Mouse (Mus musculus) CH12.LX (cell line): ENCODE measurements around the gene Ephb3. TPM values are rescaled to one million over a fixed set of nuclear protein-coding genes. Genes with fewer than 3 reads are reported as not detected.

Experiments
- DNase-seq: peaks from one replicate; pipeline ENCODE4 v3.0.0-alpha.2; 2013; ENCODE audit errors: extremely low read depth
- H3K27ac ChIP-seq: 2 replicates; pipeline ENCODE4 v1.5.1; 2012; ENCODE audit warnings: low read depth, mild to moderate bottlenecking, control low read depth, moderate library complexity; ENCODE audit not compliant: insufficient read depth
- H3K27me3 ChIP-seq: replicated peaks from 2 replicates; pipeline ENCODE3; 2012; ENCODE audit warnings: inconsistent platforms
- H3K36me3 ChIP-seq, 2 experiments: replicated peaks in 1 of 2; 2 replicates each; pipeline versions ENCODE3 to v1.6.1; 2012; ENCODE audit warnings: inconsistent platforms in 1 of 2, low read length in 1 of 2, mild to moderate bottlenecking in 1 of 2, mixed read lengths in 1 of 2, moderate library complexity in 1 of 2; ENCODE audit not compliant: control insufficient read depth in 1 of 2, insufficient read depth in 1 of 2
- H3K4me1 ChIP-seq, 2 experiments: 2 replicates each; pipeline ENCODE4 v1.6.1; 2012; ENCODE audit warnings: inconsistent platforms in 1 of 2, moderate library complexity in 1 of 2; ENCODE audit not compliant: insufficient read depth in 2 of 2, control insufficient read depth in 1 of 2
- H3K4me2 ChIP-seq: 2 replicates; pipeline ENCODE4 v1.6.1; 2012; ENCODE audit warnings: low read depth, mild to moderate bottlenecking, control low read depth; ENCODE audit not compliant: poor library complexity, insufficient read depth, severe bottlenecking
- H3K4me3 ChIP-seq, 3 experiments: fragments of 150-350 bp in 1 of 3; sonication (generic) in 1 of 3; replicated peaks in 1 of 3; 2 replicates each; pipeline versions ENCODE3 to v1.5.1; 2011 to 2012; ENCODE audit warnings: low read depth in 2 of 3, low read length in 2 of 3, mild to moderate bottlenecking in 2 of 3, moderate library complexity in 2 of 3, control low read depth in 1 of 3, improper control_type of control experiment in 1 of 3, inconsistent platforms in 1 of 3, mixed read lengths in 1 of 3; ENCODE audit not compliant: poor library complexity in 1 of 3
- H3K79me2 ChIP-seq: replicated peaks from 2 replicates; pipeline ENCODE4 v1.6.1; 2012; ENCODE audit warnings: mild to moderate bottlenecking, moderate library complexity; ENCODE audit not compliant: control insufficient read depth, poor library complexity, insufficient read depth, severe bottlenecking; ENCODE audit errors: extremely low read depth
- H3K9ac ChIP-seq: 2 replicates; pipeline ENCODE4 v1.6.1; 2012; ENCODE audit warnings: low read depth, mild to moderate bottlenecking, control low read depth, moderate library complexity; ENCODE audit not compliant: insufficient read depth
- H3K9me3 ChIP-seq: replicated peaks from 2 replicates; pipeline ENCODE3; 2012; ENCODE audit warnings: low read length, inconsistent platforms, mixed read lengths
- BHLHE40 ChIP-seq: IDR thresholded peaks from 2 replicates; pipeline ENCODE4 v1.6.1; 2011; ENCODE audit warnings: mild to moderate bottlenecking, low read depth, low read length, improper control_type of control experiment
- CHD1 ChIP-seq: IDR thresholded peaks from 2 replicates; pipeline ENCODE4 v1.6.1; 2012; ENCODE audit warnings: low read depth, low read length, improper control_type of control experiment, inconsistent platforms
- CTCF ChIP-seq, 2 experiments: IDR thresholded peaks in 1 of 2; conservative IDR thresholded peaks in 1 of 2; 2 replicates each; pipeline ENCODE4 v1.5.1; 2011 to 2012; ENCODE audit warnings: low read depth in 2 of 2, low read length in 2 of 2, improper control_type of control experiment in 1 of 2, inconsistent platforms in 1 of 2, mild to moderate bottlenecking in 1 of 2, moderate library complexity in 1 of 2
- E2F4 ChIP-seq: IDR thresholded peaks from 2 replicates; pipeline ENCODE4 v1.6.1; 2011; ENCODE audit warnings: low read depth, low read length, improper control_type of control experiment; ENCODE audit not compliant: insufficient replicate concordance
- ELF1 ChIP-seq: IDR thresholded peaks from 2 replicates; pipeline ENCODE4 v1.6.1; 2014; ENCODE audit warnings: low read depth, mild to moderate bottlenecking, inconsistent platforms, low read length, improper control_type of control experiment
- EP300 ChIP-seq: IDR thresholded peaks from 2 replicates; pipeline ENCODE4 v1.6.1; 2011; ENCODE audit warnings: low read length, improper control_type of control experiment
- ETS1 ChIP-seq: conservative IDR thresholded peaks from 2 replicates; pipeline ENCODE4 v1.6.1; 2012; ENCODE audit warnings: low read depth, mild to moderate bottlenecking, inconsistent platforms, low read length, improper control_type of control experiment, moderate library complexity
- JUN ChIP-seq: IDR thresholded peaks from 2 replicates; pipeline ENCODE4 v1.6.1; 2011; ENCODE audit warnings: low read depth, mild to moderate bottlenecking, low read length, improper control_type of control experiment, moderate library complexity; ENCODE audit not compliant: insufficient read depth
- MEF2A ChIP-seq: IDR thresholded peaks from 2 replicates; pipeline ENCODE4 v1.6.1; 2014; ENCODE audit warnings: low read depth, mild to moderate bottlenecking, inconsistent platforms, low read length, improper control_type of control experiment, borderline replicate concordance
- NRF1 ChIP-seq: IDR thresholded peaks from 2 replicates; pipeline ENCODE4 v1.6.1; 2014; ENCODE audit warnings: low read depth, mild to moderate bottlenecking, inconsistent platforms, low read length, improper control_type of control experiment, moderate library complexity
- POLR2AphosphoS2 ChIP-seq: IDR thresholded peaks from 2 replicates; pipeline ENCODE4 v1.6.1; 2011; ENCODE audit warnings: low read depth, low read length, improper control_type of control experiment
- RAD21 ChIP-seq: IDR thresholded peaks from 2 replicates; pipeline ENCODE4 v1.6.1; 2011; ENCODE audit warnings: low read depth, mild to moderate bottlenecking, low read length, improper control_type of control experiment, moderate library complexity
- SIN3A ChIP-seq: IDR thresholded peaks from 2 replicates; pipeline ENCODE4 v1.6.1; 2012; ENCODE audit warnings: low read length, improper control_type of control experiment, inconsistent platforms
- SMC3 ChIP-seq: IDR thresholded peaks from 2 replicates; pipeline ENCODE4 v1.6.1; 2011; ENCODE audit warnings: low read depth, low read length, improper control_type of control experiment
- TBP ChIP-seq: conservative IDR thresholded peaks from 2 replicates; pipeline ENCODE4 v1.6.1; 2011; ENCODE audit warnings: low read depth, low read length, improper control_type of control experiment
- TCF12 ChIP-seq: IDR thresholded peaks from 2 replicates; pipeline ENCODE4 v1.6.1; 2014; ENCODE audit warnings: low read depth, mild to moderate bottlenecking, inconsistent platforms, low read length, improper control_type of control experiment
- UBTF ChIP-seq: IDR thresholded peaks from 2 replicates; pipeline ENCODE4 v1.6.1; 2012; ENCODE audit warnings: low read depth, mild to moderate bottlenecking, inconsistent platforms, low read length, improper control_type of control experiment, moderate library complexity
- USF1 ChIP-seq: IDR thresholded peaks from 2 replicates; pipeline ENCODE4 v1.6.1; 2014; ENCODE audit warnings: low read depth, mild to moderate bottlenecking, inconsistent platforms, low read length, improper control_type of control experiment
- ZKSCAN1 ChIP-seq: IDR thresholded peaks from 2 replicates; pipeline ENCODE4 v1.6.1; 2012; ENCODE audit warnings: low read depth, inconsistent platforms, low read length, improper control_type of control experiment, borderline replicate concordance
- ZMIZ1 ChIP-seq: IDR thresholded peaks from 2 replicates; pipeline ENCODE4 v1.6.1; 2012; ENCODE audit warnings: low read depth, mild to moderate bottlenecking, inconsistent platforms, low read length, improper control_type of control experiment
- ZNF384 ChIP-seq: IDR thresholded peaks from 2 replicates; pipeline ENCODE4 v1.6.1; 2012; ENCODE audit warnings: low read depth, low read length, improper control_type of control experiment, inconsistent platforms
- dilution Hi-C: fragments of 300-500 bp; cut with MboI; formaldehyde crosslinking; loops from 2 replicates; pipeline ENCODE4 v1.14.3; 2020; ENCODE audit warnings: low sequenced_read_pairs; ENCODE audit not compliant: extremely low pct_unique_long_range_greater_than_20kb, extremely low pct_ligation_motif_present
- in situ Hi-C: fragments of 300-500 bp; cut with MboI; formaldehyde crosslinking; loops from 3 replicates; pipeline ENCODE4 v1.14.3; 2019; ENCODE audit warnings: low sequenced_read_pairs, low pct_ligation_motif_present, low pct_unique_long_range_greater_than_20kb, mixed read lengths
- polyA plus RNA-seq: library from polyadenylated mRNA; unstranded; fragments of >175 nt; gene quantifications from 2 replicates; pipeline ENCODE4 v1.2.1, GENCODE M21; 2012; ENCODE audit warnings: low read depth; ENCODE audit not compliant: insufficient read length
- total RNA-seq, 2 experiments: library from RNA; depleted of rRNA; stranded (reverse); fragments of 300-350 nt in 1 of 2; fragments of >200 nt in 1 of 2; gene quantifications; 2 replicates each; pipeline ENCODE4 v1.2.3; 2012 to 2014

The Ephb3 gene
- total and polyA plus RNA-seq, 3 experiments: not detected

- Histone ChIP-seq H3K9ac (no peak overlapping the region), H3K4me2 (no peak overlapping the region), H3K79me2 (no peaks in the 10 kb centered on the region), H3K36me3 (no peaks in the 10 kb centered on the region), H3K27me3 (peaks cover 9% of the 10 kb centered on the region), H3K4me3 (no peak overlapping the region), H3K9me3 (no peaks in the 10 kb centered on the region), H3K27ac (no peak overlapping the region), H3K4me1 (peaks cover 0 to 5% of the 10 kb centered on the region in 2 experiments; a peak in 1 of 4 replicates)
- no peak for DNase-seq
- no peak for TF ChIP-seq ETS1
- no peak for TF ChIP-seq RAD21
- TF ChIP-seq POLR2AphosphoS2: no peak
- TF ChIP-seq TBP: no peak
- TF ChIP-seq TCF12: no peak
- TF ChIP-seq CTCF (conservative IDR thresholded peaks at IDR 0.05 in 1 of 2, IDR thresholded peaks at IDR 0.05 in 1 of 2; ENCODE audit: low read depth in 2 of 2, low read length in 2 of 2): no peak
- TF ChIP-seq MEF2A: no peak
- no peak for TF ChIP-seq UBTF
- dilution Hi-C loops: no loop called here
- in situ Hi-C loops: no loop called here
These were observed 22.1 kb downstream of the Ephb3 start for GRCm38 (mm10) chr16:21226629-21227028.

DNA sequence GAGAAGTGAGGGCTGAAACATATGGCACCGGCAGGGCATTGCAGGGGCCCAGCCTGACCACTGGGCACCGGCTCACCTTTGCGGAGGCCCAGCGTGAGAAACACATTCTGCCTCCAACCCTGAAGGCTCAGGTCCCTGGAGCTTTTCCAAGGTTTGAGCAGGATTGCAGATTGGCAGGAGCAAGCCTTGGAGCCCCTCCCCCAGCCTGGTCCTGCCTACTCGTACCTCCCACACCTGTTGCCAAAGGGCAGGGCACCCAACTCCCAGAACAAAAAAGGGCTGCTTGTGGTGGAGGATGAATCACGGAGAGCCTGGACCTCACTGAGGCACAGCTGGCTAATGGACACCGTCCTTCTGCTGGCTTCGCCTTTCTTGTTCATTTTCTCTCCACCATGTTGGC, 30.6 kb downstream of the Ephb3 start:
- H3K27me3 ChIP-seq: peaks cover 4% of the 10 kb centered on the region
- no peak overlapping the region for H3K9ac ChIP-seq
- no peaks in the 10 kb centered on the region for H3K79me2 ChIP-seq
- H3K4me2 ChIP-seq: no peak overlapping the region
- dilution Hi-C loops: no loop called here
- DNase-seq: no peak
- no peak overlapping the region for H3K27ac ChIP-seq
- no peaks in the 10 kb centered on the region for H3K36me3 ChIP-seq
- H3K4me1 ChIP-seq: no peaks in the 10 kb centered on the region
- in situ Hi-C loops: no loop called here
- H3K9me3 ChIP-seq: peaks cover 3% of the 10 kb centered on the region
- TF ChIP-seq NRF1 (no peak), TCF12 (no peak), E2F4 (no peak), TBP (no peak)
- H3K4me3 ChIP-seq: no peak overlapping the region

GRCm38 (mm10) chr16:21238722-21239121, 34.2 kb downstream of the Ephb3 start:
- H3K9me3 ChIP-seq: peaks cover 3% of the 10 kb centered on the region
- in situ Hi-C loops (no loop called here), dilution Hi-C loops (no loop called here)
- no peaks in the 10 kb centered on the region for H3K27me3 ChIP-seq
- H3K79me2 ChIP-seq: no peaks in the 10 kb centered on the region
- no peak overlapping the region for H3K27ac ChIP-seq
- no peaks in the 10 kb centered on the region for H3K4me1 ChIP-seq
- TF ChIP-seq USF1 (no peak), ZKSCAN1 (no peak), ZMIZ1 (no peak), EP300 (no peak), E2F4 (no peak), JUN (no peak), NRF1 (no peak), SMC3 (no peak), UBTF (no peak), SIN3A (no peak), BHLHE40 (no peak), ELF1 (no peak), ZNF384 (no peak), CHD1 (no peak)
- DNase-seq: no peak
- no peaks in the 10 kb centered on the region for H3K36me3 ChIP-seq
- H3K9ac ChIP-seq: no peak overlapping the region
- H3K4me3 ChIP-seq: no peak overlapping the region
- H3K4me2 ChIP-seq: no peak overlapping the region
